Mouse (Mus musculus) forebrain, embryonic 13.5 days (tissue): ENCODE data around the gene Tjp2. TPM values are rescaled to one million over a fixed set of nuclear protein-coding genes. Genes with fewer than 3 reads are reported as not detected.

Experiments
- ATAC-seq: fragments of 200-750 bp; cut with Nextera tagmentation; 2 replicates; pipeline ENCODE4 v1.8.0; 2017
- H3K27ac ChIP-seq: fragments of 300-500 bp; sonication (generic); 2 replicates; pipeline ENCODE4 v1.5.1; 2015; ENCODE audit warnings: inconsistent platforms, mild to moderate bottlenecking, moderate library complexity
- H3K27me3 ChIP-seq: fragments of 300-500 bp; sonication (generic); 2 replicates; pipeline ENCODE4 v1.6.1; 2015; ENCODE audit warnings: mild to moderate bottlenecking, inconsistent platforms
- H3K36me3 ChIP-seq: fragments of 300-500 bp; sonication (generic); 2 replicates; pipeline ENCODE4 v1.6.1; 2015; ENCODE audit warnings: mild to moderate bottlenecking, inconsistent platforms; ENCODE audit not compliant: poor library complexity, severe bottlenecking
- H3K4me1 ChIP-seq: fragments of 300-500 bp; sonication (generic); 2 replicates; pipeline ENCODE4 v1.6.1; 2015; ENCODE audit warnings: inconsistent platforms
- H3K4me2 ChIP-seq: fragments of 300-500 bp; sonication (generic); 2 replicates; pipeline ENCODE4 v1.6.1; 2015; ENCODE audit warnings: inconsistent platforms, mild to moderate bottlenecking, moderate library complexity
- H3K4me3 ChIP-seq: fragments of 300-500 bp; sonication (generic); 2 replicates; pipeline ENCODE4 v1.5.1; 2015; ENCODE audit warnings: mild to moderate bottlenecking, inconsistent platforms
- H3K9ac ChIP-seq: fragments of 300-500 bp; sonication (generic); 2 replicates; pipeline ENCODE4 v1.6.1; 2015; ENCODE audit warnings: mild to moderate bottlenecking, inconsistent platforms
- H3K9me3 ChIP-seq: fragments of 300-500 bp; sonication (generic); replicated peaks from 2 replicates; pipeline ENCODE4 v1.6.1; 2016; ENCODE audit warnings: inconsistent platforms
- WGBS: fragments of 180-500 bp; shearing (Covaris S2); methylation state at CpG from one replicate; pipeline ENCODE4 v1.1.7; 2015; 5-methylcytosine and 5-hydroxymethylcytosine counted together
- polyA plus RNA-seq: library from polyadenylated mRNA; unstranded; fragments of >200 nt; fragmentation: Nextera tagmentation; extraction: Ambion mirVana; gene quantifications from 2 replicates; pipeline ENCODE4 v1.2.1, GENCODE M21; 2015

Tjp2 gene
- polyA plus RNA-seq, 1 experiment from 2014 or later = 14.3 TPM

DNA sequence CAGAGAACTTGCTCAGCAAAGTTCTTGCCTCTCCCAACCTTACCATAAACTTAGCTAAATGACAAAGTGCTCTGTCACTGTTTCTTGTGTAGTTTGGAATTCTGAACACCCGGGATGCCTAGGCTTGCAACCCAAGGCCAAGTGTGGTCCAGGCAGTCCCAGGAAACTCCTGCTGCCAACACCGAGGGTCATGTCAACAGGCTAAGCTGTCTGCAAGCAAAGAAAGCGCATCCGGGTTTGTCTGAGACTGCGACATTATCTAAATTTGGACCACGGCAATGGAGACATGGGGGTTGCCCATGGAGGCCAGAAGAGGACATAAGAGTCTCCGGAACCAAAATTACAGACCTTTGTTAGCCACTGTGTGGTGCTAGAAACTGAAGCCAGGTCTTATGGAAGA is 80.8 kb downstream of the Tjp2 start:
- no peak overlapping the region for H3K27ac ChIP-seq
- H3K4me3 ChIP-seq = no peak overlapping the region
- no peaks in the 10 kb centered on the region for H3K27me3 ChIP-seq
- 94% methylated on average over 7 of the region's 7 CpGs for WGBS
- ATAC-seq = no peak
- peaks cover 30% of the 10 kb centered on the region for H3K4me1 ChIP-seq
- H3K36me3 ChIP-seq = peaks cover 21% of the 10 kb centered on the region; the same call in 1 of the 2 replicates
- H3K9me3 ChIP-seq = no peaks in the 10 kb centered on the region
- H3K9ac ChIP-seq = no peak overlapping the region
- H3K4me2 ChIP-seq = no peak overlapping the region

DNA sequence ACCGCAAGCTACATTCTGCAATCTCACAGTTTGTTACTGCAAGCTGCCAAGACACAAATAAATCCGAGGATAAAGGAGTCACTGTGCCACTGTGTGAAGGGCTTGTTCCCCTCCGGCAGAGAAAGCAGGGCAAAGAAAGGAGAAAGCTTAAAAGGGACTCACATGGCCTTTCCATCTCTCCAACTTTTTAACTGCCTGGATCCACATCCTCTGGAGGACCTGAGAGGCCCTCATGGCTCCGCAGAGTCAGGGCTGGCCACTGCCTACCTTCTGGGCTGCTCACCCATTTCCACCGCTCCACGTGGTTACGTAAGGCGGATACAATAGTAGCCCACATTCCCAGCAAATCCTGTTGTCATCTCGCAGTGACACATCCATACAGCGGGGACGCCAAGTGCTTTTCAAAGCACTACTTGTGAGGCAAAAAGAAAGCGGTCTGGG is 82.2 kb downstream of the Tjp2 start:
- H3K4me3 ChIP-seq = no peak overlapping the region

GRCm38 (mm10) chr19:24140298-24140697 is 84.5 kb downstream of the Tjp2 start:
- H3K9me3 ChIP-seq = no peaks in the 10 kb centered on the region
- no peaks in the 10 kb centered on the region for H3K27me3 ChIP-seq
- H3K27ac ChIP-seq = no peak overlapping the region
- H3K4me2 ChIP-seq = no peak overlapping the region
- H3K9ac ChIP-seq = no peak overlapping the region
- H3K36me3 ChIP-seq = peaks cover 14% of the 10 kb centered on the region; the same call in 1 of the 2 replicates
- H3K4me3 ChIP-seq = no peak overlapping the region
- 77% methylated on average over 3 of the region's 3 CpGs for WGBS
- peaks cover 30% of the 10 kb centered on the region for H3K4me1 ChIP-seq
- ATAC-seq = no peak

More for the DNA sequence above, 82.2 kb downstream of the Tjp2 start:
- no peaks in the 10 kb centered on the region for H3K9me3 ChIP-seq
- ATAC-seq = peak; percentile 77
- WGBS = 42% methylated on average over 12 of the region's 12 CpGs
- peak overlapping the region; percentile 59 for H3K27ac ChIP-seq
- H3K4me2 ChIP-seq = peak overlapping the region; percentile 40
- H3K9ac ChIP-seq = no peak overlapping the region
- H3K4me1 ChIP-seq = peaks cover 30% of the 10 kb centered on the region
- no peaks in the 10 kb centered on the region for H3K27me3 ChIP-seq
- H3K36me3 ChIP-seq = peaks cover 9% of the 10 kb centered on the region

DNA sequence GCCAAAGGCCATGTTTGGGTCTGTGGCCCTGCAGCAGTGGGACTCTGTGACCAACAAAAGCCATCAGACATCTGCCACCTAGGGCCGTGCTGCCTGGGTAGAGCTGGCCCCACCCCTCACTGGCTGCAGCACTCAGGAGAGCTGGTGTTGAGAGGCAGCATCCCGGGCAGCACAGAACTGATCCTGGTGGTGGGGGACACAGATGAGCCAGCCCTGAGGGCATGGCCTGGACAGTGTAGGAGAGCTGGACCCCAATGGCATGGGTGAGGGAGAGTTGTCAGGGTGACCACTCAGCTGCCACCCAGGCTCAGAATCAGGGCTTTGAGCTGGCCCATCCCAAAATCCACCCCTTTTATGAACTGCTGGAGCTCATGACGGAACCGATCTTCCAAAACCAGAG is 87.4 kb downstream of the Tjp2 start:
- Histone ChIP-seq H3K36me3 (peaks cover 17% of the 10 kb centered on the region), H3K9me3 (no peaks in the 10 kb centered on the region), H3K4me1 (peaks cover 16% of the 10 kb centered on the region), H3K9ac (no peak overlapping the region), H3K4me2 (no peak overlapping the region), H3K27me3 (no peaks in the 10 kb centered on the region), H3K27ac (no peak overlapping the region), H3K4me3 (no peak overlapping the region)
- ATAC-seq = no peak
- WGBS = 86% methylated on average over 4 of the region's 4 CpGs

DNA sequence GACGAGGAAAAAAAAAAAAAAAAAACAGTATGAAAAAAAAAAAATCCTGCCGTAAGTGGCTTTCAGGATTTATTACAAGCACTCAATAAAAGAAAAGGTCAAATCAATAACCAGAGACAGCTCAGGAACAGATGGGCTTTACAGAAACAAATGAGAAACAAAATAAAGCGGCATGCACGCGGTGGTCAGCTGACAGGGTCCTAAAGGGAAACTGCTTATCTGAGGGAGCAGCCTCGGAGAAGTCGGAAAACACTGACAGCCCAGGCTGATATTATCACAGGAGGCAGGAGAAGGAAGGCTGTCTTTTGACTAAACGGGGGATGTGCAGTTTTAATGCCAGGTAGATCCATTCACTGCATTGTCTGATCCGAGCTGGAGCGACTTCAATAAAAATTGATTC is 89.8 kb downstream of the Tjp2 start:
- H3K9me3 ChIP-seq = no peaks in the 10 kb centered on the region
- H3K9ac ChIP-seq = no peak overlapping the region
- H3K27ac ChIP-seq = no peak overlapping the region
- H3K4me3 ChIP-seq = peak overlapping the region; percentile 15; the same call in 1 of the 2 replicates
- H3K4me2 ChIP-seq = peak overlapping the region; percentile 42
- ATAC-seq = 0 out of 2 replicates have a peak, but pooled peaks have one; percentile 33
- WGBS = 54% methylated on average over 10 of the region's 10 CpGs
- H3K27me3 ChIP-seq = no peaks in the 10 kb centered on the region
- H3K36me3 ChIP-seq = peaks cover 41% of the 10 kb centered on the region
- H3K4me1 ChIP-seq = peaks cover under 1% of the 10 kb centered on the region; the same call in 1 of the 2 replicates

GRCm38 (mm10) chr19:24134144-24134911 is 90.5 kb downstream of the Tjp2 start:
- WGBS = 83% methylated on average over 16 of the region's 16 CpGs

GRCm38 (mm10) chr19:24123534-24124290 is 101.1 kb downstream of the Tjp2 start:
- ATAC-seq = no peak
- Histone ChIP-seq H3K27me3 (no peaks in the 10 kb centered on the region), H3K9ac (no peak overlapping the region), H3K27ac (no peak overlapping the region), H3K36me3 (peaks cover 63% of the 10 kb centered on the region), H3K4me1 (no peaks in the 10 kb centered on the region), H3K4me2 (no peak overlapping the region), H3K4me3 (no peak overlapping the region), H3K9me3 (no peaks in the 10 kb centered on the region)
- 93% methylated on average over 8 of the region's 8 CpGs for WGBS

More at GRCm38 (mm10) chr19:24134144-24134911, 90.5 kb downstream of the Tjp2 start:
- Histone ChIP-seq H3K4me2 (peak overlapping the region; percentile 42), H3K9me3 (no peaks in the 10 kb centered on the region), H3K27ac (no peak overlapping the region), H3K27me3 (no peaks in the 10 kb centered on the region), H3K4me3 (peak overlapping the region; percentile 15; the same call in 1 of the 2 replicates), H3K9ac (no peak overlapping the region), H3K4me1 (no peaks in the 10 kb centered on the region), H3K36me3 (peaks cover 47% of the 10 kb centered on the region)
- peak; percentile 43 for ATAC-seq

GRCm38 (mm10) chr19:24123087-24123486 is 101.7 kb downstream of the Tjp2 start:
- Histone ChIP-seq H3K9ac (no peak overlapping the region), H3K4me3 (no peak overlapping the region), H3K27me3 (no peaks in the 10 kb centered on the region), H3K4me1 (no peaks in the 10 kb centered on the region), H3K9me3 (no peaks in the 10 kb centered on the region), H3K4me2 (no peak overlapping the region), H3K27ac (no peak overlapping the region), H3K36me3 (peaks cover 64% of the 10 kb centered on the region)
- ATAC-seq = no peak
- 96% methylated on average over 6 of the region's 6 CpGs for WGBS

- H3K4me3 ChIP-seq = no peak overlapping the region
- no peak overlapping the region for H3K9ac ChIP-seq
- no peaks in the 10 kb centered on the region for H3K27me3 ChIP-seq
- H3K4me2 ChIP-seq = no peak overlapping the region
- no peak for ATAC-seq
- no peaks in the 10 kb centered on the region for H3K9me3 ChIP-seq
- no peak overlapping the region for H3K27ac ChIP-seq
- WGBS = 94% methylated on average over 9 of the region's 9 CpGs
- peaks cover 63% of the 10 kb centered on the region for H3K36me3 ChIP-seq
- no peaks in the 10 kb centered on the region for H3K4me1 ChIP-seq
Observed at GRCm38 (mm10) chr19:24122647-24123046, 102.2 kb downstream of the Tjp2 start.

DNA sequence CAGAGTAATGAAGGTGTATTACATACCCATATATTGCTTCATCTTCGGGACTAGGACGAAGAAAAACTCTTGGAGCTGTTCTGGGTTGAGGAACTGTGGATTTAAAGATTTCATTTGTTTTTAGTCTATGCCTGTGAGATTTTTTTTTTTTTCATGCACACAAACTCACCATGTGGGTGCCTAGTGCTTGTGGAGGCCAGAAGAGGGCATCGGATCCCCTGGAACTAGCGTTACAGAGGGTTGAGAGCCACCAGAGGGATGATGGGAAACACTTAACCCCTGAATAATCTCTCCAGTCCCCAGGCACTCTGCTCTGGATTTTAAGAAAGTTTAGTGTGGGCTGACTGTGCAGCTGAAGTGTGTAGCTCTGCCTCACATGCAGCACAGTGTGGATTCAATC is 104.0 kb downstream of the Tjp2 start:
- no peak overlapping the region for H3K27ac ChIP-seq
- no peak overlapping the region for H3K4me3 ChIP-seq
- H3K4me1 ChIP-seq = no peaks in the 10 kb centered on the region
- WGBS = 79% methylated on average over 4 of the region's 4 CpGs
- ATAC-seq = no peak
- H3K4me2 ChIP-seq = no peak overlapping the region
- no peaks in the 10 kb centered on the region for H3K9me3 ChIP-seq
- H3K27me3 ChIP-seq = no peaks in the 10 kb centered on the region
- no peak overlapping the region for H3K9ac ChIP-seq
- peaks cover 68% of the 10 kb centered on the region for H3K36me3 ChIP-seq

- Histone ChIP-seq H3K36me3 (peaks cover 66% of the 10 kb centered on the region), H3K27me3 (no peaks in the 10 kb centered on the region), H3K4me1 (no peaks in the 10 kb centered on the region), H3K4me2 (no peak overlapping the region), H3K27ac (no peak overlapping the region), H3K9ac (no peak overlapping the region), H3K9me3 (no peaks in the 10 kb centered on the region), H3K4me3 (no peak overlapping the region)
- 89% methylated on average over 9 of the region's 9 CpGs for WGBS
- no peak for ATAC-seq
Observed at GRCm38 (mm10) chr19:24118775-24119174, 106.1 kb downstream of the Tjp2 start.

DNA sequence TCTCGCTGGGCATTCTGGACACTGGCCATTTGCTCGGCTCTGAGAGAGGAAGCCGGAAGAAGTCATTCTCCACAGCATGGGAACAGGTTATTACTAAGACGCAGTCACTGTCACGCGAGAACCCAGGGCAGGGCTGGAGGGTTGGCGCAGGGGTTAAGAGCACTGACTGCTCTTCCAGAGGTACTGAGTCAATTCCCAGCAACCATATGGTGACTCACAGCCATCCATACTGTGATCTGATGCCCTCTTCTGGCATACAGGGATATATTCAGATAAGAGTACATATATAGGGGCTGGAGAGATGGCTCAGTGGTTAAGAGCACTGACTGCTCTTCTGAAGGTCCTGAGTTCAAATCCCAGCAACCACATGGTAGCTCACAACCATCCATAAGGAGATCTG is 113.2 kb downstream of the Tjp2 start:
- Histone ChIP-seq H3K36me3 (peaks cover 64% of the 10 kb centered on the region), H3K4me1 (no peaks in the 10 kb centered on the region), H3K27ac (no peak overlapping the region), H3K9ac (no peak overlapping the region), H3K4me3 (no peak overlapping the region), H3K4me2 (no peak overlapping the region), H3K27me3 (no peaks in the 10 kb centered on the region), H3K9me3 (no peaks in the 10 kb centered on the region)
- ATAC-seq = no peak
- WGBS = 96% methylated on average over 7 of the region's 7 CpGs
